Mouse (Mus musculus): ENCODE data around the gene Trcg1. TPM values are rescaled to one million over a fixed set of nuclear protein-coding genes. Genes with fewer than 3 reads are reported as not detected.

Gene Trcg1
- total RNA-seq, 2 experiments from 2014 or later, result not detected

- no peak for DNase-seq (ENCODE audit: low spot score in 2 of 2)
These were observed 58.5 kb downstream of the Trcg1 start for GRCm38 (mm10) chr9:57294905-57295304.

GRCm38 (mm10) chr9:57295666-57296065 is 59.3 kb downstream of the Trcg1 start:
- no peak for DNase-seq (ENCODE audit: low spot score in 2 of 2)

- DNase-seq (ENCODE audit: low spot score in 2 of 2), result no peak
These were observed 59.9 kb downstream of the Trcg1 start for GRCm38 (mm10) chr9:57296277-57296676.

GRCm38 (mm10) chr9:57297938-57298337 is 61.6 kb downstream of the Trcg1 start:
- no peak for DNase-seq (ENCODE audit: low spot score in 2 of 2)

Other genes with a start within 250 kb of the Trcg1 start
- 10 to 100 TPM; 31.3 TPM for gene Ptpn9, start 241.6 kb upstream of the Trcg1 start, total RNA-seq (2021)
- gene Sin3a, start 164.5 kb upstream of the Trcg1 start, total RNA-seq (2021), result 10 to 100 TPM; 27.3 to 29.7 TPM
- 100 to 1,000 TPM; 117 to 132 TPM for gene Man2c1, start 105.9 kb upstream of the Trcg1 start, total RNA-seq (2021)
- gene Neil1, start 88.3 kb upstream of the Trcg1 start, total RNA-seq (2021), result 10 to 100 TPM in 1 of 2 experiments, 1 to 10 TPM in 1; 8.7 to 10.3 TPM
- 10 to 100 TPM; 86.6 to 87.5 TPM for gene Commd4, start 78.2 kb upstream of the Trcg1 start, total RNA-seq (2021)
- 10 to 100 TPM; 29.8 to 31.4 TPM for gene 1700017B05Rik, start 26.1 kb downstream of the Trcg1 start, total RNA-seq (2021)
- gene Ppcdc, start 203.6 kb downstream of the Trcg1 start, total RNA-seq (2021), result 10 to 100 TPM; 14.3 to 15.6 TPM
- gene Scamp5, start 231.5 kb downstream of the Trcg1 start, total RNA-seq (2021), result 100 to 1,000 TPM; 439 to 441 TPM